Mouse (Mus musculus): Measurements from ENCODE around the gene Olfr1232. TPM values are rescaled to one million over a fixed set of nuclear protein-coding genes. Genes with fewer than 3 reads are reported as not detected.

Gene Olfr1232
- not detected in 2 replicates for polyA plus RNA-seq (2012; rRNA removed)

- DNase-seq (ENCODE audit: low read depth), result no peak
Measured at GRCm38 (mm10) chr2:89329575-89329974, at the start of gene Olfr1232. TSS of gene Olfr1232 (minus strand) at chr2:89329675.

- DNase-seq (ENCODE audit: low read depth), result no peak
Measured at GRCm38 (mm10) chr2:89364765-89365164, 35.3 kb upstream of the Olfr1232 start, which contains the start of gene Olfr1234. TSS of gene Olfr1234 (minus strand) at chr2:89364865.

GRCm38 (mm10) chr2:89342298-89342697 is 12.8 kb upstream of the Olfr1232 start, which contains the start of gene Olfr1233:
TSS of gene Olfr1233 (minus strand) at chr2:89342398.
- DNase-seq (ENCODE audit: low read depth), result no peak

- DNase-seq (ENCODE audit: low read depth), result no peak
Measured at GRCm38 (mm10) chr2:89306974-89307373, 22.5 kb downstream of the Olfr1232 start, which contains the start of gene Olfr1231. TSS of gene Olfr1231 (minus strand) at chr2:89307074.

GRCm38 (mm10) chr2:89297168-89297567 is 32.3 kb downstream of the Olfr1232 start, which contains the start of gene Olfr1230:
TSS of gene Olfr1230 (minus strand) at chr2:89297268.
- no peak for DNase-seq (ENCODE audit: low read depth)

GRCm38 (mm10) chr2:89287914-89288313 is 41.6 kb downstream of the Olfr1232 start, which contains the start of gene Olfr1229:
TSS of gene Olfr1229 (minus strand) at chr2:89288014.
- DNase-seq (ENCODE audit: low read depth), result no peak

Other genes with a start within 250 kb of the Olfr1232 start
- not detected in 2 replicates for gene Olfr1219, start 246.2 kb downstream of the Olfr1232 start, polyA plus RNA-seq (2012; rRNA removed)
- not detected in 2 replicates for gene Olfr1220, start 222.8 kb downstream of the Olfr1232 start, polyA plus RNA-seq (2012; rRNA removed)
- not detected in 2 replicates for gene Olfr1221, start 212.4 kb downstream of the Olfr1232 start, polyA plus RNA-seq (2012; rRNA removed)
- gene Olfr1222, start 196.6 kb downstream of the Olfr1232 start, polyA plus RNA-seq (2012; rRNA removed), result not detected in 2 replicates
- gene Olfr1223, start 178.1 kb downstream of the Olfr1232 start, polyA plus RNA-seq (2012; rRNA removed), result not detected in 2 replicates
- gene Olfr1224-ps1, start 165.6 kb downstream of the Olfr1232 start, polyA plus RNA-seq (2012; rRNA removed), result not detected in 2 replicates
- gene Olfr1225, start 155.0 kb downstream of the Olfr1232 start, polyA plus RNA-seq (2012; rRNA removed), result not detected in 2 replicates
- not detected in 2 replicates for gene Olfr1226, start 129.6 kb downstream of the Olfr1232 start, polyA plus RNA-seq (2012; rRNA removed)
- gene Olfr1228, start 75.6 kb downstream of the Olfr1232 start, polyA plus RNA-seq (2012; rRNA removed), result not detected in 2 replicates
- gene Olfr1229, start 41.7 kb downstream of the Olfr1232 start, polyA plus RNA-seq (2012; rRNA removed), result not detected in 2 replicates
- gene Olfr1230, start 32.4 kb downstream of the Olfr1232 start, polyA plus RNA-seq (2012; rRNA removed), result not detected in 2 replicates
- gene Olfr1231, start 22.6 kb downstream of the Olfr1232 start, polyA plus RNA-seq (2012; rRNA removed), result not detected in 2 replicates
- not detected in 2 replicates for gene Olfr1233, start 12.7 kb upstream of the Olfr1232 start, polyA plus RNA-seq (2012; rRNA removed)
- not detected in 2 replicates for gene Olfr1234, start 35.2 kb upstream of the Olfr1232 start, polyA plus RNA-seq (2012; rRNA removed)
- not detected in 2 replicates for gene Olfr1238, start 80.0 kb upstream of the Olfr1232 start, polyA plus RNA-seq (2012; rRNA removed)
- gene Olfr1239, start 90.7 kb upstream of the Olfr1232 start, polyA plus RNA-seq (2012; rRNA removed), result not detected in 2 replicates
- not detected in 2 replicates for gene Olfr1240, start 113.3 kb upstream of the Olfr1232 start, polyA plus RNA-seq (2012; rRNA removed)
- gene Olfr1241, start 157.5 kb upstream of the Olfr1232 start, polyA plus RNA-seq (2012; rRNA removed), result not detected in 2 replicates
- gene Olfr1242, start 168.7 kb upstream of the Olfr1232 start, polyA plus RNA-seq (2012; rRNA removed), result not detected in 2 replicates
- gene Olfr1243, start 201.8 kb upstream of the Olfr1232 start, polyA plus RNA-seq (2012; rRNA removed), result not detected in 2 replicates
- not detected in 2 replicates for gene Olfr1245, start 248.8 kb upstream of the Olfr1232 start, polyA plus RNA-seq (2012; rRNA removed)